Mouse (Mus musculus) WW6 (cell line): ENCODE results near the gene Prkag2.

ENCODE experiments used
- DNase-seq: peaks from one replicate; pipeline ENCODE4 v3.0.0-alpha.2; 2013; ENCODE audit warnings: low read depth, low spot score

Gene Prkag2

GRCm38 (mm10) chr5:25100516-25101125 lies at the start of gene Prkag2:
Prkag2 (minus strand) TSS chr5:25100642.
- DNase-seq, result peak; percentile 28

GRCm38 (mm10) chr5:25149331-25149965 lies 49.0 kb upstream of the Prkag2 start:
- DNase-seq, result no peak

- DNase-seq, result no peak
Observed at GRCm38 (mm10) chr5:25146705-25147104, 46.3 kb upstream of the Prkag2 start.

- DNase-seq, result no peak
Observed at GRCm38 (mm10) chr5:25127865-25128264, 27.4 kb upstream of the Prkag2 start.

GRCm38 (mm10) chr5:25125884-25126560 lies 25.6 kb upstream of the Prkag2 start:
- DNase-seq, result no peak

- no peak for DNase-seq
Observed at GRCm38 (mm10) chr5:25122534-25122933, 22.1 kb upstream of the Prkag2 start.

GRCm38 (mm10) chr5:25119148-25119547 lies 18.7 kb upstream of the Prkag2 start:
- no peak for DNase-seq

GRCm38 (mm10) chr5:25115997-25116396 lies 15.6 kb upstream of the Prkag2 start:
- DNase-seq, result no peak

GRCm38 (mm10) chr5:25115216-25115615 lies 14.8 kb upstream of the Prkag2 start:
- no peak for DNase-seq

- DNase-seq, result no peak
Observed at GRCm38 (mm10) chr5:25114110-25114509, 13.7 kb upstream of the Prkag2 start.

- no peak for DNase-seq
Observed at GRCm38 (mm10) chr5:25110314-25110713, 9.9 kb upstream of the Prkag2 start.

GRCm38 (mm10) chr5:25105748-25106147 lies 5.3 kb upstream of the Prkag2 start:
- no peak for DNase-seq

GRCm38 (mm10) chr5:25101126-25101523 lies 683 bp upstream of the Prkag2 start:
- DNase-seq, result peak; percentile 13

GRCm38 (mm10) chr5:25100157-25100515 lies 306 bp downstream of the Prkag2 start:
- no peak for DNase-seq

GRCm38 (mm10) chr5:25099367-25100156 lies 880 bp downstream of the Prkag2 start:
- DNase-seq, result peak; percentile 22

GRCm38 (mm10) chr5:25097891-25098290 lies 2.6 kb downstream of the Prkag2 start:
- DNase-seq, result no peak

- no peak for DNase-seq
Observed at GRCm38 (mm10) chr5:25096431-25096830, 4.0 kb downstream of the Prkag2 start.

GRCm38 (mm10) chr5:25092630-25093245 lies 7.7 kb downstream of the Prkag2 start:
- no peak for DNase-seq

- DNase-seq, result no peak
Observed at GRCm38 (mm10) chr5:25089258-25089972, 11.0 kb downstream of the Prkag2 start.

GRCm38 (mm10) chr5:25088633-25089032 lies 11.8 kb downstream of the Prkag2 start:
- DNase-seq, result no peak

GRCm38 (mm10) chr5:25088111-25088510 lies 12.3 kb downstream of the Prkag2 start:
- DNase-seq, result no peak
